Mouse (Mus musculus) brain, embryonic 18.5 days (tissue): ENCODE results near the gene Otulinl.

Source experiments
- DNase-seq: peaks from one replicate; pipeline ENCODE4 v3.0.0-alpha.2; 2012; ENCODE audit warnings: low read depth, low spot score

Gene Otulinl

DNA sequence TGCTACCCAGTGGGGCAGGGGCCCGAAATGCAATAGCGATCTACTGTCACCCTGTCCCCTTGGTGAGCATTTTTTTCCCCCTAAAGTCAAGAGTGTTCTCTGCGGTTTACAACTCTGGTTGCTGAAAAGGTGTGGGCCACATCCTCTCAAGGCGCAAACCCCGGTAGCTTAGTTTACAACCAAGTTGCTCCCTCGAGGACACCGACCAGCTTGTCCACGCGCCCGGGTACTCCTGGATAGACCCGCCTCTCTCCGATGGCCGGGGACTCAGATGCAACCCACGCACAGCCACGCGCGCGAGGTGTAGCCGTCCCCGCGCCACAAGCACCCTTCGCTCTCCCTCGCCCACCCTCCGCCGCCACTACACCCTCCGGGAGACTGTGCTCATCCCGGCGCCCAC is 382 bp downstream of the Otulinl start:
- DNase-seq, result no peak

DNA sequence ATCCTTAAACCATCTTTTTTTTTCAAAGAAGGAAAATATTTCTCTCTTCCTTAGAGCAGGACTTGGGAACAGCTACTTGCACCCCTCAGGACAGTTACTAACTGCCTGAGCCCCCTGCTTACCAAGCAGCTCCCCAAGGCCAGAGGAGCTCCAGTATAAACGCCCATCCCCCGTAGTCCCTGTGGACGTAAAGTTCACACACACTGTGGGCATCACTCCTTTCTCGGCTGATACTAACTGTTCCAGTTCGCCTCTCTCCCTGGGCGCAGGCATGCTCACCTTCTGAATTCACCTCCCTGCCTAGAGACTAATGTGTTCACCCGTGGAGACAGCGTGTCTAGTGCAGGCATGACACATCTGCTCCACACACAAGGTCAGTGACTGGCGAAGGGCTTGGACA is 2.9 kb downstream of the Otulinl start:
- no peak for DNase-seq

DNA sequence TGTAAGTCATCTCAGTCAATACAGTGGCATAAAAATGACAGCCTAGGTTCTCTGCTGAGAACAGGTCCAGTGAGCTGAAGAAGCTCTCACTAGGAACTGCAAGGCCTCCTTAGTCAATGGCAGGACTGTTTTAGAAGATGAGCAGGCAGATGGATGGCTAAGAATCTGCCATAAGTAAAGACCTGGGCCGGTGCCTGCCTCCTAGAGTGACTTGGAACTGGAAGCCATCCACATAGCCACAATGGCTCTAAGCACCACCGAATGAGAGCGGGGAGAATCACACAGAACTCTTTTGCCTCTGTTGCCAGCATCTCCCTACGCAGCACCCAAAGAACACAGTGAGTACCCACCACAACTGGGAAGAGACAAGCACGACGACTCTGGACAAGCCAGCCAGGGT is 3.6 kb downstream of the Otulinl start:
- no peak for DNase-seq

DNA sequence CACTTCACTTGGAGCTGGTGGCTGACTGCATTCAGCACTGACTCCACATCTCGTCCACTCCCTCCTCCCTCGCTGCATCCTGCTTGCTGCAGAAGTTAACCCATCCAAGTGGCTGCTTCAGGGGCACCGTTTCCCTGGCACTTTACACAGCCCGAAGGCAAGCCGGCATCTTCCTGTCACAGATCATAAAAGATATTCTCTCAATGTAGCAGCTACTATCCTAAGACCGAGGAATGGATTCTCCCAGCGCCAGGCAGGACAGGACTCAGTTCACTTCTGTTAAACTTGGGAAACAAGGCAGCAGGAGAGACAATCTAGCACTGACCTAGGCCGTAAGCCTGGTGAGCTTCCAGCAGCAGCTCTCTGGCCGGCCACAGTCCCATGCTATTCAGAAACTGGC is 5.2 kb downstream of the Otulinl start:
- DNase-seq, result no peak

DNA sequence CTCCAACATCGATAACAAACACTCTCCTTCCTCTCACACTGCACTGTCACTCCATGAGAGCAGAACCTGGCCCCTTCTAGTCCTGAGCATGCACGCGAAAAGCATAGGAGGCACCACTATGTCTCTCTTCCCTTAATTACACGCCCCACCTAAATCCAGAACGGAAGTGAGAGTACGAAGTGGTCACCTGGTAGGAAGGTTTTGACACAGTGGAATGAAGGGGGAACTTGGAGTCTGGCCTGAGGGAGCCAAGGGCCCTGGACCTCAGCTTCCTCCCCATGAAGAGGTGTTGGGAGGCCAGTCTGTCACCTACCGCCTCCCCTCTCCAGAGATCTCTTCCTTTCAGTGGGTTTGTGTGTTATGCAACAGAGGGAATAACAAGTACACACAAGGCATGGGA is 6.3 kb downstream of the Otulinl start:
- no peak for DNase-seq

DNA sequence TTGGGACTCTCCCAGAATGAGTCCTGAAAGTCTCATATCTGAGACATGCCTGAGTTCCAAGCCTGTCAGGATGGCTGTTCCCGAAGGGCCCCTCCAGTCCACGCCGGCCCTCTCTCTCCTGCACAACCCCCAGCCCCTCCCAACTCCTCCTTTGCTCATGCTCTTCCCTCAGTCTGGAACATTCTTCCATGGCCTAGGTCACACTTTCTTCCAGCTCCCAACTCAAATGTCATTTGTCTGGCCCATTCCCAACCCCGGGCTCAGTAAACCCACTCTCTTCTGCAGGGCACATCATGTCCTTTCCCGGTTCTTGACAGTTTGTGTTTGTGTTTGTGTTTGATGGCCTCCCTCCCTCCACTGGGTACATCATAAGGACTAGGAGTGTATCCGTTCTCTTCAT is 7.3 kb downstream of the Otulinl start:
- DNase-seq, result no peak

DNA sequence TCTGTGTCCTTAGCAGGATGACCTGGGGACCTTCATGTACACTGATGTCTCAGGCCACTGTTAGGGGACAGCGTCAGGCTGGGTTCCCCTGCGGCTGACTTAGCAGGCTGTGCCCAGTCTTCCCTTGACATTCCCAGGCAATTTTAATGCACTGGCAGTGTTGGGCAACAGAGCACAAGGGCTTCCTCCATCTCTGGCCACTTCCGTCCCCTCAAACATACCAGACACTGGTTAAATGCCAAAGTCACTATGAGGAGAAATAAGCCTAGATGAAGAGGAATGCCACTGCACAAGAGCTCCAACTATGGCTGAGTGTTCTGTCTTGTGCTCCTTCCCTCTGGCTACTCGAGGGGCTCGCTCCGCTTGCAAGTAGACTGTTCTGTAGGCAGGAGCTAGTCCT is 8.2 kb downstream of the Otulinl start:
- no peak for DNase-seq

DNA sequence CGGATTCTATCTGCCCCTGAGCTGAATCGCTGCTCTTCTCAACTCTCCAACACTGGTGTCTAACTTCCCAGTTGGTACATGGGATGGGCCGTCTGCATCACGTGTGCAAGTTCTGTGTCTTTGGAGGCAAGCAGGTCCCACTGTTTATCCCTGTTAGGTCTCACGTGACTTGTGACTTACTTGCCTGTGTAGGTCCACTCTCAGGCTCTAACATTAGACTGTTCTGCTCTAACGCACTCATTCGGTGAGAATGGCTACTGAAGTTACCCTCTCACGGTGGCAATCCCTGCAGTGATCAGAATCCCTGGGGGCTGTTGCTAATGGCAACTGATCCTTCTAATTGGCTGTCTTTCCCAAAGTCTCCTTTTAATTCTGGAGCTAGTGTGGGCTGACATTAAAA is 9.1 kb downstream of the Otulinl start:
- DNase-seq, result no peak

DNA sequence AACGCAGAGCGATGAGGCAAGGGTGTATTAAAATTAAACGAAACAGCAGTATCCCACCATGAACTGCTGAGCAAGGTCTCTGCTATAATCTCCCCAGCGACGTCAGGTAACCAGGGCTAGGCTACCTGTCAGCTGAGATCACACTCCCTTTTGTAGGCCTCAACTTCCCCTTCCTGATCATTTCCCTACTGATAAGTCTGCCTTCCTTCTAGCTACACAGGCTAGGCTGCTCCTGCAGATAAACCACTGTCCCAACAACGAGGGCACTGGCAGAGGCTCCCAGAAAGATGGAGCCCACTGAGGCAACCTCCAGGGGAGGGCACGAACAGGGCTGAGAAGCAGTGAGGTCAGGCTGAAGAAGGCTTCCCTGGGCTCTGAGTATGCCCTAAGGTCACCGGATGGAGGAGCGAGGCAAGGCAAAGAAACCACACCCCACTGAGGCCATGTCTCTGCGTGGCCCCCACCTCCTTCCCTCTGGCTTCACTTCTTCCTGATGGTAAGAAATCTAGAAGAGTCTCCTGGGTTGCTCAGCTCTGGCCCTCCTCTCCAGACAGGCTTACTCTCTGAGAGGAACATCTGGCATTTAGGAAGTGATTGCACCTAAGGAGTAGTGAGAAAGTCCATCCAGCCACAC is 9.7 kb downstream of the Otulinl start:
- no peak for DNase-seq

DNA sequence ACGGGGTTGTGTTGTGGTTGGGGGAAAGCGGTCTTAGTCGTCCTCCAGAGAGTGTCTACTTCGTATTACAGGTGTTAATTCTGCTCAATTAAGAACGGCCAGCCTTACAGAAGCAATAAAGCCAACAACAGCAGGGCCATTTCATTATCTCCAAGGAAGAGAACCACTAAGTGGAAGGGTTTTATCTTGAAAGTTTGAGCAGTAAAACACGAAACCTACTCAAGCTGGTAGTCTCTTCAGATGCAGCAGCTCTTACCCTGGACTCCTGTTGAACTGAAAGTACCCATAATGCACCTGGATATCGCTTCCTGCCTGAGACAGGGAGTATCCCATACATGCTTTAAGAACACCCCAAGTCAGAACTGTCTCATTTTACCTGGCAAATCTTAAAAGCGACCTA is 10.7 kb downstream of the Otulinl start:
- no peak for DNase-seq

DNA sequence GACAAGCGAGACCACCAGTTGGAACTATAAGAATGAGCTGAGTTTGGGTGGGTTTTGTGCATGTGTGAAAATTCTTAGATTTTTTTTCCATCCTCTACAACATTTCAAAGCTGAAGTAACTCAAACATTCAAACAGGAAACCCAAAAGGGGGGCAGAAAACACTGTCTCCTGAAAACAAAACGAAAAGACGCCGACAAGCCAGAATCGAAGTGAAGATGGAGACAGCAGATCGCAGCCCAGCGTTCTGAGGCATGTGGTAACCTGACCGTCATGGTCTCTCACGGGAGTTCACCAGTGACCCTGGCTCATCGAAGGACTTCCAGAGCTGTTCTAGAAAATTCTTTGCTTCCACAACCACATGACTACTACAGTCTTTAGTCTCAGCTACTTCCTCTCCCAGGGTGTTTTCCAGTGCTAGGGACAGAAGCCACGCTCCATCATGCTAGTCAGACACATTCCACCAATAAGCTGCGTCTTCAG is 11.4 kb downstream of the Otulinl start:
- DNase-seq, result no peak

DNA sequence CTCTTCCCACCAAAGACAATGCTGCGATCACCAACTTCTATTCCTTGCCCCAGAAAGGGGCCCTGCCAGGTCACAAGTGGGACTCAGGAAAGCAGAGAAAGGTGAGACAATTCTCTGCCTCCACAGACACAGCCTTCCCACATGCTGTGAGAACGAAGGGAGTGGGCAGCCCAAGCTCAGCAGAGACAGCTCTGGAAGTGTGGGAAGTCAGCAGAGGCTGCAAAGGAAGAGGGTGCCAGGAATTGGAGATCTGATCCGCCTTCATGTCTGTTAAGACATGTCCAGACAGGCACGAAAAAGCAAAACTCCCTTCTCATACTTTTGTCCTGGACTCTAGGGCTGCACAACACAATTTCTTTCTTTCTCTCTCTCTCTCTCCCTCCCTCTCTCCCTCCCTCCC is 12.1 kb downstream of the Otulinl start:
- no peak for DNase-seq

DNA sequence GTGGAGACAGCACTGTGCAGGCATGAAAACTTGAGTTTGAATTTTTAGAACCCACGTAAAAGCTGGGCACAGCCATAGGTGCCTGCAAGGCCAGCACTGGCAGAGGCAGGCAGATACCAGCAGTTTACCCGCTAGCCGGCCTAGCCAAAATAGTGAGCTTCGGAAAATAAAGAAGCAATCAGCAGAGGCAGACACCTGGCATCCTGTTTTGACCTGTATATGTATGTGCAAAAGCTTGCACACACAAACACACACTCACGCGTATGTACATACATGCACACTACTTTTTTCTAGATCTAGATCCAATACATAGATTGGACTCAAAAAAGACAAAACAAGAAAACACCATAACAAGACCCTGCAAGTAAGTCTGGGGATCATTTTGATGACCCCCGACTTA is 12.8 kb downstream of the Otulinl start:
- no peak for DNase-seq

DNA sequence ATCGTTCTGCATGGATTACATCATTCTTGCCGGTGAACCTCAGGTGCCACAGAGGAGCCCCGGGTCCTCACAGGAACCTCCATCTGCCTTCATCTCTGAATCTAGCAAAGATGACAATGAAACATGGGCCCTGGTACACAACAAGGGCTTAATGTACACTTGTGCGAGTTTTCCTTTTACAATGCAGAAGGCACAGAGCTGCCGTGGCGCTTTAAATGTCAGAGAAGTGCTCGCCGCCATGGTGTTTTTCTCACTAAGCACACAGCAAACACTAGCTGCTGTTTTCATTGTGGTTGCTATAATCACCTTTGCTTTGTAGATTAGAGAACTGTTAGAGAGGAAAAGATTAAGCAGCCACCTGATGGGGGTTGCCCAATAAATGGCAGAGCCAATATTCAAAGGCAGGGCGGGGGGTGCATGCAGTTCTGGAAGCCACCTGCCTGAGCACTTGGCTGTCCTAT is 13.3 kb downstream of the Otulinl start:
- DNase-seq, result no peak

DNA sequence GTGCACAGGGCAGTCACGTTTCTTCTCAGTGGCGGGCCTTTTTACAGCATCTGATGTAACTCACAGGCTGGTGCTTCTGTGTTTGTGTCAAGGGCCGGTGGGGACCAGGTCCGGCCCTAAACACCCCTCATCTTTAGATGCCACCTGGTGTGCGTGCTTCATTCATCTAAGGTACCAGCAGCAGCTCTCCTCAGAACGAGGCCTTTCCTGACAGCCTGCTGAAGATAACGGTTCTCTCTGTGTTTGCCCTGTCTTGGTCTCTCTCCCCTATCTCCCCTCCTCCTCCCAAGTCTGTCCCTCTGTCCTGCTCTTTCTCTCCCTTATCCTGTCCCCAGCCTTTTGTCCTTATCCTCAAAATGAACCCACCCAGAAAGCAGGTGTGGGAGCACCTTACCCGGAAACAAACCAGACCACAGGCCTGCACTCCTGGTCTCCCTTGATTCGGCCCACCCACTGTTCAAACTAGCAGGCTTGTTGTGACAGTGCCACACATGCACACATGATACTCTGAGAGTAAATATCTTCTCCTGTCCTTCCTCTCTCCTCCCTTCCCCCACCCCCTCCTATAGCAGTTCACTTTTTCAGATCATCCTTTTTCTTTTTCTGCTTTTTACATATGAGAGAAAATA is 14.4 kb downstream of the Otulinl start:
- no peak for DNase-seq

DNA sequence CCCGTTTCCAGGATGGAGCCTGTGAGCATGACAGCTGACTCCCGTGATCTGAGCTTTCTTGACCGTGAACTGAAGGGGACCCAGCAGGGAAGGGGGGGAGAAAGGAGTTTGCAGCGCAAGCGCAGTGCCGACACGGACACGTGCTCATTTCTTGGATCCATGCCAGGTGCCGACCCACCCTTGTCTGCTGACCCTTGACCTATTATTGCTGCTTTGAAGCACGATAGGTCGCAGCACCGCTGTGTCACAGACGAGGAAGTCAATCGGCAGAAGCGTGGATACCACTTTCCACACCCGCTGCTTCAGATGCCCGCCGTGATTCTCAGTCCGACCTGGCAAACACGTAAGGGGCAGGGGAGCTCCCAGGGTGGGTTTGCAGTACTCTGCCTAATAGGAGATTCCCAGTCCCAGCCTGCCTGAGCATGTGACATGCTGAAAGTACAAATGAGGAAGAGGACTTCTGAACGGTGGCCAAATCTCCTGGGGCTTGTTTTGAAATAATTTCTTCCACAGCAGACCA is 15.9 kb downstream of the Otulinl start:
- no peak for DNase-seq

DNA sequence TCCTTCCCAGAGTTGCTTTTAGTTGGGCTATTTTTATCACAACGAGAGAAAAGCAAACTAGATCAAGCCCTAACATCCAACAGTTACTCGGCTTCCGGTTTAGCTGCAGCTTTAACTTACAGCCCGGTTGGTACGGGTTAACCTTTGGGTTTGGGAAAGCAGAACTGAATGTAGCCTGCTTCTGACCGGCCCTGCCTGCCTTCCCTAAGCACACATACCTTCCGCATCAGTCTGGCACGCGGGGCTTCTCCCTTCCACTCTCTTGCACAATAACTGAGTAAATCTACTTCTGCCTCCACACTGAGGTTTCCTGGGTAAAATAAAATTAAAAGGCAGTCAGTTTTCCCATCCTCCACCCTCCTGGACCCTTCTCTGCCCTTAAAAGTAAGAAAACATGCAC is 17.3 kb downstream of the Otulinl start:
- no peak for DNase-seq

DNA sequence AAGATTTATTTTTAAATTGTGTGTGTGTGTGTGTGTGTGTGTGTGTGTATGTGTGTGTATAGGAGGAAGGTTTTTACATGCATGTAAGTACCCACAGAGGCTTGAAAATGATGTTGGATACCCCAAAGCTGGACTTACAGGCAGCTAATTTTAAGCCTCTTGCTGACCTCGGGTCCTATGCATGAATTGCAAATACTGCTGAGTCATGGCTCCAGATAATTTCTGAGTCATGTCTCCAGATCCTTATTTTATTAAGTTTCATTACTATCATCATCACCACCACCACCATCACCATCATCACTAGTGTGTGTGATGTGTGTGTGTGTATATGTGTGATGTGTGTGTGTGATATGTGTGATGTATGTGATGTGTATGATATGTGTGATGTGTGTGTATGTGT is 18.7 kb downstream of the Otulinl start:
- DNase-seq, result no peak

DNA sequence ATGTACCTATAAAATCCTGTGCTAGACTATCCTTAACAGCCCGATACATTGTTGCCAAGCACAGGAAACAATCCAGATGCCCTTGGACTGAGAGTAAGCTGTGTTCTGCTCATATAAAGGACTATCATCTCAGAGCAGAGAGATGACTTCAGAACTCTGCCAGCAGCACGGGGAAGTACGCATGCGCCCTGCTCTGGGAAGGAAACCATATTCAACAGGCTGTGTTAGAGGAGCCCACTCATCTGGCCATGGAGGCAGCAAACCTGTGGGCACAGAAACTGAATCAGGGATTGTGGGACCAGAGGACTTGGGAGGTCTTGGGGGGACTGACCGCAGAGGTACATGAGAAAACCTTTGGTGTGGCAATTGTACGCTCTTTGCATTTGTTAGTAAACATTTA is 19.7 kb downstream of the Otulinl start:
- DNase-seq, result no peak

DNA sequence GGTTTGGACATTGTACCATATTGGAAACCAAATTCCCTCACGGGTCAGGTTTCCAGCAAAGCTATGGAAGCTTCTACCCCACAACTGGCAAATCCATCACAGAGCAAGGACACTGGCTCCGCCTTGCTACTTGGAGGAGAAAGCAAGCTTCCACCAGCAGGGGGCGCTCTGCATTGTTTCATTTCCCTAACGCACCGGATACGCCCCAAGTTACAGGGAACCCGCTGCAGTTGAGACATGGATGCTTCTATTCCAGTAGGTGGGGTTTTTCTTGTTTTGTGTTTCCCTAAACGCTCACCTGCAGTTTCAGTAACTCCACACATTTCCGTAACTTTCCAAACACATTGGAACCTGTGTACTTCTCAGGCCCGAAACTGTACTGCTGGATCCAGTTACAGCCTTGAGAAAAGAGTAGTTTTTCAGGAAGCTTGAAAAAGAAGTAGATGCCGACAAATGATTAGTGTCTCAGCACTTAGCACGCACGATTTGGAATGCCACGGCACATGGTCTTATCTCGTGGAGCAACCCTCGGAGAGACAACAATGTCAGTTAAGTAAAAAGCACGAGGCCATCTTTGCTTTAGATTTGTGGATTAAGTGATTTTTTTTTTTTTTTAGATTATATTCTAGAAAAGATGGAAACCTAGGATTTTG is 21.7 kb downstream of the Otulinl start:
- DNase-seq, result no peak

DNA sequence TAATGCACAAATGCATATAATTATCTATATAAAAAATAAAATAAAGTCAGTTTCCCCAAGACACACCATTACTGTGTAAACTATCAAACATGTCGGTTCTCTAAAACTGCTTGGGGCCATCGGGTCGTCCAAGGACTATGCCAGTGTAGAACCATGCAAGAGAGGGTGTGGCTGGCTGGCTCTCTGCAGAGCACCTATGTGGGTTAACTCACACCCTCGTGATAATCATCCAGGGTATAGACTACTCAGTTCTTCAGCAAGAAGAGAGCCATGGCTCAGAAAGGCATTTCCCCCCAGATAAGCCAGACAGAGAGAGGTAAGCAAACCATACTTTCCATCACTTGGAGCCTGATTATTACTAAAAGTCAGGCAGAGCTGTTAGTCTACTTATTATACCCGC is 22.2 kb downstream of the Otulinl start:
- no peak for DNase-seq

DNA sequence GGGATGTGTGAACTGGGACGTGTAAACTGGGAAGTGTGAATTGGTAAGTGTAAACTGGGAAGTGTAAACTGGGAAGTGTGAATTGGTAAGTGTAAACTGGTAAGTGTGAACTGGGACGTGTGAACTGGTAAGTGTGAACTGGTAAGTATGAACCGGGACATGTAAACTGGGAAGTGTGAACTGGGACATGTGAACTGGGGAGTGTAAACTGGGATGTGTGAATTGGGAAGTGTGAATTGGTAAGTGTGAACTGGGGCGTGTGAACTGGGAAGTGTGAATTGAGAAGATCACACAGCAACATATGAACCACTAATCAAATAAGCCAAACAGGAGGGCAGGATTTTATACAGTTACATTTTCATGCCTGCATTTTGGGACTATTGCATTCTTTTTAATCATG is 23.0 kb downstream of the Otulinl start:
- no peak for DNase-seq

DNA sequence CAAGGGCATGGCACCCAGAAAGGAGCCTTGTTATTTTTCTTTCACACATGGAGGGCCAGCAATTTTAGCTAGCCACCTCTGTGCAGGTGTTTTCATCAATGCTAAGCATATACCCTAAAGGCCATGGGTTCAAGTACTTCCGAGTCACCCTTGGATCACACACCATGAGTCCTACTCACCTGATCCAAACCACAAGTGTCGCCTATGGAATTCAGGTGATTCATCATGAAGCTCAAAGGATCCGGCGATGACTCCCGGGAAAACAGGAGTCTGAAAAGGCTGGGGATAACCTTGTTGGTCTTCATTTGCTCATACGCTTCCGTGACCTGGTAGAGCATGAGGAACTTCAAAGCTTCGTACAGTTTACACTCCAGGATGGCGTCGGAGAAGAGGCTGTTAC is 23.5 kb downstream of the Otulinl start:
- DNase-seq, result no peak
